7 mouse cellular contexts compared by ENCODE assay signal in the genomic region with DNA sequence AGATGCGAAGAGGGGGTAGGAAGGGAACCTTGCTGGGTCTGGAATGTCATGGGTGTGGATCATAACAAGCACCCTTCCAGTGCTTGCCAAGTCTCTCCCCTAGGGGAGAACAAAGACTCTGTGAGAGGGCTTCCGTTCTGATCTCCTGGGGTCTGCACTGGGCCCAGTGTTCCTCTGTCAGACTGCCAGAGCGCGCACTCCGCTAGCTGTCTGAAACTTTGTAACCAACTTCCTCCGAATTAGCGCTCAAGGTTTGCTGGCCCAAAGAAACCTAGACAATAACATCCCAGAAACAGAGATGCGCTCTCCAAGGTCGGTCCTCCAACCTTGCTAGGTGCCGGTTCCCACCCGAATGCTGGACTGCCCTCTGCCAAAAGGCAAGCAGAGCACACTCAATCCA.
DNase-seq lines count a peak whose midpoint lies in the region; ATAC-seq and TF ChIP-seq lines count a peak whose summit lies in the region.

No protein-coding gene starts in this region.

- H3K9me3 ChIP-seq in heart, embryonic 16.5 days (replicated peaks; ENCODE audit: control insufficient read depth, low read length) = no peaks in the 10 kb centered on the region
- no peaks in the 10 kb centered on the region for H3K9me3 ChIP-seq in limb, embryonic 15.5 days
- H3K9me3 ChIP-seq in intestine, postnatal 0 days (ENCODE audit: control insufficient read depth) = no peaks in the 10 kb centered on the region

- H3K27ac ChIP-seq in heart, embryonic 16.5 days (ENCODE audit: low read length) = no peak overlapping the region
- no peak overlapping the region for H3K27ac ChIP-seq in limb, embryonic 15.5 days
- H3K27ac ChIP-seq in intestine, postnatal 0 days (ENCODE audit: low read depth, low read length) = no peak overlapping the region

- no peak for TF ChIP-seq CTCF in intestine, postnatal 0 days (IDR thresholded peaks at IDR 0.05; ENCODE audit: low read depth)

- H3K4me2 ChIP-seq in heart, embryonic 16.5 days (ENCODE audit: low read depth, low read length) = peak overlapping the region; percentile 37
- 0 out of 2 replicates have a peak overlapping the region, but pooled peaks have one; percentile 10 for H3K4me2 ChIP-seq in limb, embryonic 15.5 days
- no peak overlapping the region for H3K4me2 ChIP-seq in intestine, postnatal 0 days (replicated peaks; ENCODE audit: low read depth)

- H3K4me3 ChIP-seq in heart, embryonic 16.5 days (ENCODE audit: low read length) = peak overlapping the region; percentile 4; the same call in 1 of the 2 replicates
- no peak overlapping the region for H3K4me3 ChIP-seq in limb, embryonic 15.5 days
- H3K4me3 ChIP-seq in intestine, postnatal 0 days (ENCODE audit: low read depth, low read length) = no peak overlapping the region

- no peak overlapping the region for H3K9ac ChIP-seq in heart, embryonic 16.5 days (ENCODE audit: low read length)
- no peak overlapping the region for H3K9ac ChIP-seq in limb, embryonic 15.5 days
- no peak overlapping the region for H3K9ac ChIP-seq in intestine, postnatal 0 days (ENCODE audit: low read depth, low read length)

- no peak for ATAC-seq in heart, embryonic 16.5 days (replicated peaks; ENCODE audit: extremely low read depth, insufficient read depth, low FRiP score)
- ATAC-seq in limb, embryonic 15.5 days (ENCODE audit: insufficient number of reproducible peaks, low FRiP score, low TSS enrichment, low read depth) = no peak
- no peak for ATAC-seq in intestine, postnatal 0 days

- H3K27me3 ChIP-seq in heart, embryonic 16.5 days (ENCODE audit: control insufficient read depth, insufficient read depth, low read length) = peaks cover 16% of the 10 kb centered on the region
- peaks cover 21% of the 10 kb centered on the region for H3K27me3 ChIP-seq in limb, embryonic 15.5 days
- H3K27me3 ChIP-seq in intestine, postnatal 0 days (replicated peaks; ENCODE audit: control insufficient read depth, insufficient read depth, low read length) = peaks cover 32% of the 10 kb centered on the region

- no peaks in the 10 kb centered on the region for H3K36me3 ChIP-seq in heart, embryonic 16.5 days (ENCODE audit: control insufficient read depth, insufficient read depth)
- no peaks in the 10 kb centered on the region for H3K36me3 ChIP-seq in limb, embryonic 15.5 days
- no peaks in the 10 kb centered on the region for H3K36me3 ChIP-seq in intestine, postnatal 0 days (ENCODE audit: control insufficient read depth, insufficient read depth)

- H3K4me1 ChIP-seq in heart, embryonic 16.5 days (ENCODE audit: control insufficient read depth, insufficient read depth, low read length) = peaks cover 6% of the 10 kb centered on the region; the same call in 1 of the 2 replicates
- H3K4me1 ChIP-seq in limb, embryonic 15.5 days = peaks cover 26% of the 10 kb centered on the region
- H3K4me1 ChIP-seq in intestine, postnatal 0 days (replicated peaks; ENCODE audit: control insufficient read depth, insufficient read depth, low read length) = no peaks in the 10 kb centered on the region; the same call in 1 of the 2 replicates

- 15% methylated on average over 11 of the region's 11 CpGs for WGBS in heart, embryonic 16.5 days
- WGBS in limb, embryonic 15.5 days = 12% methylated on average over 11 of the region's 11 CpGs
- 40% methylated on average over 11 of the region's 11 CpGs for WGBS in intestine, postnatal 0 days

- peak; percentile 73 for DNase-seq in ES-CJ7 (ENCODE audit: low read depth, low spot score)
- peak; percentile 42 for DNase-seq in embryo, embryonic 9.5 days (ENCODE audit: extremely low spot score)
- peak; percentile 23 to 44 for DNase-seq in thymus, postnatal 10 days (ENCODE audit: low spot score in 2 of 2)
- no peak for DNase-seq in MN1 (ENCODE audit: low spot score)
